Mouse (Mus musculus): ENCODE measurements around the gene Smc1a. TPM values are rescaled to one million over a fixed set of nuclear protein-coding genes. Genes with fewer than 3 reads are reported as not detected.

Smc1a gene
- polyA plus RNA-seq (2012; rRNA removed) (62.0 and 80.6 TPM in 2 replicates), polyA plus RNA-seq (2014; fragmentation: Nextera tagmentation; extraction: Ambion mirVana) (91.3 and 96.3 TPM in 2 replicates)

- Histone ChIP-seq H3K27me3 (ENCODE audit: control insufficient read depth, insufficient read depth, low read length) (0 out of 2 replicates have a peak, but pooled peaks cover 8% of the 10 kb centered on the region), H3K36me3 (ENCODE audit: control insufficient read depth, insufficient read depth, low read length) (no peaks in the 10 kb centered on the region), H3K4me1 (ENCODE audit: control insufficient read depth, insufficient read depth, low read length) (no peaks in the 10 kb centered on the region), H3K27ac (replicated peaks; ENCODE audit: low read depth, low read length) (peak within 1 kb of the TSS; percentile 90), H3K9ac (ENCODE audit: low read depth, low read length, severe bottlenecking) (peak within 1 kb of the TSS; percentile 68), H3K9me3 (ENCODE audit: control insufficient read depth, low read length) (no peaks in the 10 kb centered on the region), H3K4me3 (replicated peaks; ENCODE audit: low read length) (peak within 1 kb of the TSS; percentile 53), H3K4me2 (replicated peaks; ENCODE audit: low read depth, low read length, severe bottlenecking) (peak within 1 kb of the TSS; percentile 50)
- ATAC-seq (ENCODE audit: low FRiP score, low read depth) (peak; percentile 97), DNase-seq (ENCODE audit: low spot score) (peak; percentile 94)
- WGBS = 21% methylated on average over 63 of the region's 64 CpGs
- TF ChIP-seq POLR2A (IDR thresholded peaks at IDR 0.05; ENCODE audit: borderline replicate concordance, extremely low read depth, insufficient read depth, insufficient read length) = 0 out of 2 replicates have a peak, but pooled peaks have one; percentile 6
These were observed at the start of gene Smc1a, which contains the start of gene Ribc1 for GRCm38 (mm10) chrX:152016151-152017145. Gene Smc1a (plus strand): TSS chrX:152016428. Gene Ribc1 (minus strand): TSS chrX:152016295.

- Histone ChIP-seq H3K27me3 (ENCODE audit: control insufficient read depth, insufficient read depth, low read length) (peaks cover 4% of the 10 kb centered on the region; the same call in 1 of the 2 replicates), H3K4me3 (replicated peaks; ENCODE audit: low read length) (no peak overlapping the region), H3K4me2 (replicated peaks; ENCODE audit: low read depth, low read length, severe bottlenecking) (no peak overlapping the region), H3K27ac (replicated peaks; ENCODE audit: low read depth, low read length) (no peak overlapping the region), H3K9ac (ENCODE audit: low read depth, low read length, severe bottlenecking) (no peak overlapping the region), H3K9me3 (ENCODE audit: control insufficient read depth, low read length) (no peaks in the 10 kb centered on the region), H3K4me1 (ENCODE audit: control insufficient read depth, insufficient read depth, low read length) (no peaks in the 10 kb centered on the region), H3K36me3 (ENCODE audit: control insufficient read depth, insufficient read depth, low read length) (peaks cover 6% of the 10 kb centered on the region; the same call in 1 of the 2 replicates)
- ATAC-seq (ENCODE audit: low FRiP score, low read depth) = no peak
- DNase-seq (ENCODE audit: low spot score) = no peak
- WGBS = 79% methylated on average over 4 of the region's 4 CpGs
- no peak for TF ChIP-seq POLR2A (IDR thresholded peaks at IDR 0.05; ENCODE audit: borderline replicate concordance, extremely low read depth, insufficient read depth, insufficient read length)
These were observed 17.1 kb upstream of the Smc1a start for GRCm38 (mm10) chrX:151999006-151999710.

GRCm38 (mm10) chrX:152001182-152001684 is 15.0 kb upstream of the Smc1a start:
- WGBS = 37% methylated on average over 9 of the region's 9 CpGs
- H3K27me3 ChIP-seq (ENCODE audit: control insufficient read depth, insufficient read depth, low read length) = no peaks in the 10 kb centered on the region; the same call in 1 of the 2 replicates

GRCm38 (mm10) chrX:152001737-152002710 is 14.2 kb upstream of the Smc1a start, which contains the start of gene Hsd17b10:
Gene Hsd17b10 (plus strand): TSS chrX:152001845.
- no peaks in the 10 kb centered on the region; the same call in 1 of the 2 replicates for H3K27me3 ChIP-seq (ENCODE audit: control insufficient read depth, insufficient read depth, low read length)
- H3K9ac ChIP-seq (ENCODE audit: low read depth, low read length, severe bottlenecking) = peak within 1 kb of the TSS; percentile 56
- WGBS = 21% methylated on average over 37 of the region's 41 CpGs
- H3K9me3 ChIP-seq (ENCODE audit: control insufficient read depth, low read length) = no peaks in the 10 kb centered on the region
- ATAC-seq (ENCODE audit: low FRiP score, low read depth) (peak; percentile 99), DNase-seq (ENCODE audit: low spot score) (peak; percentile 80)
- no peaks in the 10 kb centered on the region for H3K4me1 ChIP-seq (ENCODE audit: control insufficient read depth, insufficient read depth, low read length)
- peak within 1 kb of the TSS; percentile 63 for H3K27ac ChIP-seq (replicated peaks; ENCODE audit: low read depth, low read length)
- H3K4me3 ChIP-seq (replicated peaks; ENCODE audit: low read length) = peak within 1 kb of the TSS; percentile 49
- TF ChIP-seq POLR2A (IDR thresholded peaks at IDR 0.05; ENCODE audit: borderline replicate concordance, extremely low read depth, insufficient read depth, insufficient read length) = peak; percentile 69; the same call in 1 of the 2 replicates
- H3K4me2 ChIP-seq (replicated peaks; ENCODE audit: low read depth, low read length, severe bottlenecking) = peak within 1 kb of the TSS; percentile 50
- peaks cover 12% of the 10 kb centered on the region for H3K36me3 ChIP-seq (ENCODE audit: control insufficient read depth, insufficient read depth, low read length)

More at GRCm38 (mm10) chrX:152001182-152001684, 15.0 kb upstream of the Smc1a start:
- H3K9me3 ChIP-seq (ENCODE audit: control insufficient read depth, low read length) = no peaks in the 10 kb centered on the region
- H3K4me3 ChIP-seq (replicated peaks; ENCODE audit: low read length) = peak overlapping the region; percentile 49
- H3K9ac ChIP-seq (ENCODE audit: low read depth, low read length, severe bottlenecking) = no peak overlapping the region
- no peak for DNase-seq (ENCODE audit: low spot score)
- no peak for TF ChIP-seq POLR2A (IDR thresholded peaks at IDR 0.05; ENCODE audit: borderline replicate concordance, extremely low read depth, insufficient read depth, insufficient read length)
- H3K27ac ChIP-seq (replicated peaks; ENCODE audit: low read depth, low read length) = 0 out of 2 replicates have a peak overlapping the region, but pooled peaks have one; percentile 26
- H3K36me3 ChIP-seq (ENCODE audit: control insufficient read depth, insufficient read depth, low read length) = peaks cover 12% of the 10 kb centered on the region
- no peaks in the 10 kb centered on the region for H3K4me1 ChIP-seq (ENCODE audit: control insufficient read depth, insufficient read depth, low read length)
- peak overlapping the region; percentile 50 for H3K4me2 ChIP-seq (replicated peaks; ENCODE audit: low read depth, low read length, severe bottlenecking)
- 0 out of 2 replicates have a peak, but pooled peaks have one; percentile 10 for ATAC-seq (ENCODE audit: low FRiP score, low read depth)
